Mouse (Mus musculus): ENCODE data around the gene Stk17b.
"Not testable (repeated sequence)": the region's sequence is repeated elsewhere in the genome, so short reads cannot be mapped to it uniquely, and the experiment has no call there.

- not testable (repeated sequence) for TF ChIP-seq SIN3A (IDR thresholded peaks at IDR 0.05; ENCODE audit: low read length); TAL1 (IDR thresholded peaks at IDR 0.05; ENCODE audit: low read length); POLR2A (IDR thresholded peaks at IDR 0.05; ENCODE audit: control insufficient read depth in 1 of 2, insufficient read depth in 1 of 2, low read depth in 1 of 2, low read length in 2 of 2, poor library complexity in 1 of 2); RAD21 (IDR thresholded peaks at IDR 0.05; ENCODE audit: low read depth, low read length); CTCF (IDR thresholded peaks at IDR 0.05 in 2 of 3, conservative IDR thresholded peaks at IDR 0.05 in 1 of 3; ENCODE audit: control insufficient read depth in 1 of 3, insufficient read depth in 1 of 3, low read depth in 2 of 3, low read length in 3 of 3, poor library complexity in 1 of 3, severe bottlenecking in 1 of 3)
Measured at GRCm38 (mm10) chr1:53713383-53713782, 71.6 kb downstream of the Stk17b start.
